Mouse (Mus musculus) lung, embryonic 15.5 days (tissue): ENCODE data around the gene 2610021A01Rik. TPM values are rescaled to one million over a fixed set of nuclear protein-coding genes. Genes with fewer than 3 reads are reported as not detected.
"Not testable (repeated sequence)": the region's sequence is repeated elsewhere in the genome, so short reads cannot be mapped to it uniquely, and the experiment has no call there.

Experiments
- ATAC-seq: fragments of 200-750 bp; cut with Nextera tagmentation; 2 replicates; pipeline ENCODE4 v1.8.0; 2017; ENCODE audit warnings: moderate number of reproducible peaks, borderline replicate concordance; ENCODE audit not compliant: low FRiP score, low TSS enrichment; ENCODE audit errors: extremely low read depth
- H3K27ac ChIP-seq: fragments of 300-500 bp; sonication (generic); 2 replicates; pipeline ENCODE4 v1.5.1; 2015; ENCODE audit warnings: moderate library complexity, mild to moderate bottlenecking, inconsistent platforms
- H3K27me3 ChIP-seq: fragments of 300-500 bp; sonication (generic); 2 replicates; pipeline ENCODE4 v1.6.1; 2015; ENCODE audit warnings: inconsistent platforms
- H3K36me3 ChIP-seq: fragments of 300-500 bp; sonication (generic); 2 replicates; pipeline ENCODE4 v1.6.1; 2015; ENCODE audit warnings: inconsistent platforms
- H3K4me1 ChIP-seq: fragments of 300-500 bp; sonication (generic); 2 replicates; pipeline ENCODE4 v1.6.1; 2015; ENCODE audit warnings: inconsistent platforms
- H3K4me2 ChIP-seq: fragments of 300-500 bp; sonication (generic); 2 replicates; pipeline ENCODE4 v1.6.1; 2015; ENCODE audit warnings: inconsistent platforms, mild to moderate bottlenecking, moderate library complexity
- H3K4me3 ChIP-seq: fragments of 300-500 bp; sonication (generic); 2 replicates; pipeline ENCODE4 v1.5.1; 2015; ENCODE audit warnings: mild to moderate bottlenecking, inconsistent platforms
- H3K9ac ChIP-seq: fragments of 300-500 bp; sonication (generic); 2 replicates; pipeline ENCODE4 v1.6.1; 2015; ENCODE audit warnings: inconsistent platforms
- H3K9me3 ChIP-seq: fragments of 300-500 bp; sonication (generic); 2 replicates; pipeline ENCODE4 v1.6.1; 2016; ENCODE audit warnings: inconsistent platforms
- WGBS: fragments of 180-500 bp; shearing (Covaris S2); methylation state at CpG from one replicate; pipeline ENCODE4 v1.1.7; 2015; 5-methylcytosine and 5-hydroxymethylcytosine counted together
- polyA plus RNA-seq: library from polyadenylated mRNA; unstranded; fragments of >200 nt; fragmentation: Nextera tagmentation; extraction: Ambion mirVana; gene quantifications from 2 replicates; pipeline ENCODE4 v1.2.1, GENCODE M21; 2015

The 2610021A01Rik gene
- polyA plus RNA-seq, result 10.7 and 12.0 TPM in 2 replicates

- H3K36me3 ChIP-seq, result no peaks in the 10 kb centered on the region
- WGBS, result under 1% methylated on average over 41 of the region's 41 CpGs
- peak; percentile 97 for ATAC-seq
- H3K4me2 ChIP-seq, result peak within 1 kb of the TSS; percentile 71
- H3K4me1 ChIP-seq, result peaks cover 5% of the 10 kb centered on the region; the same call in 1 of the 2 replicates
- H3K9me3 ChIP-seq, result no peaks in the 10 kb centered on the region
- peak within 1 kb of the TSS; percentile 44 for H3K27ac ChIP-seq
- H3K9ac ChIP-seq, result peak within 1 kb of the TSS; percentile 54
- H3K4me3 ChIP-seq, result peak within 1 kb of the TSS; percentile 72
- H3K27me3 ChIP-seq, result no peaks in the 10 kb centered on the region
These were observed at the start of gene 2610021A01Rik for GRCm38 (mm10) chr7:41599034-41599813. 2610021A01Rik (plus strand) TSS chr7:41599230.

- Histone ChIP-seq H3K4me1 (no peaks in the 10 kb centered on the region), H3K9ac (no peak overlapping the region), H3K4me2 (no peak overlapping the region), H3K4me3 (no peak overlapping the region), H3K27ac (no peak overlapping the region), H3K27me3 (no peaks in the 10 kb centered on the region), H3K36me3 (no peaks in the 10 kb centered on the region), H3K9me3 (no peaks in the 10 kb centered on the region)
- no peak for ATAC-seq
- WGBS, result 54% methylated on average over 8 of the region's 8 CpGs
These were observed 38.3 kb upstream of the 2610021A01Rik start for GRCm38 (mm10) chr7:41560681-41561080.

DNA sequence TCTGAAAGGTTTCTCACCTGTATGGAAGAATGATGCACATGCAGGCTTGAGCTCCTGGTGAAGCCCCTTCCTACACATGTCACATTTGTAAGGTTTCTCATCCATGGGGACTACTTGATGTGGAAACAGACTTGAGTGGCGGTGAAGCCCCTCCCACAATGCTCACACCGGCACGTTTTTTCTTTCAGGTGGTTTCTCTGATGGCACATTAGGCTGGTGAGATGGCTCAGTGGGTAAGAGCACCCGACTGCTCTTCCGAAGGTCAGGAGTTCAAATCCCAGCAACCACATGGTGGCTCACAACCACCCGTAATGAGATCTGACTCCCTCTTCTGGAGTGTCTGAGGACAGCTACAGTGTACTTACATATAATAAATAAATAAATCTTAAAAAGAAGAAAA lies 25.5 kb upstream of the 2610021A01Rik start, which contains the start of gene Gm6871:
Gene Gm6871, minus strand, starts transcription at position 101 of the 400 bp plus-strand sequence.
- H3K4me2 ChIP-seq, H3K9me3 ChIP-seq, ATAC-seq, H3K27me3 ChIP-seq, H3K4me3 ChIP-seq, H3K27ac ChIP-seq, H3K9ac ChIP-seq, H3K36me3 ChIP-seq, H3K4me1 ChIP-seq: not testable (repeated sequence)
- 80% methylated on average over 6 of the region's 6 CpGs for WGBS

DNA sequence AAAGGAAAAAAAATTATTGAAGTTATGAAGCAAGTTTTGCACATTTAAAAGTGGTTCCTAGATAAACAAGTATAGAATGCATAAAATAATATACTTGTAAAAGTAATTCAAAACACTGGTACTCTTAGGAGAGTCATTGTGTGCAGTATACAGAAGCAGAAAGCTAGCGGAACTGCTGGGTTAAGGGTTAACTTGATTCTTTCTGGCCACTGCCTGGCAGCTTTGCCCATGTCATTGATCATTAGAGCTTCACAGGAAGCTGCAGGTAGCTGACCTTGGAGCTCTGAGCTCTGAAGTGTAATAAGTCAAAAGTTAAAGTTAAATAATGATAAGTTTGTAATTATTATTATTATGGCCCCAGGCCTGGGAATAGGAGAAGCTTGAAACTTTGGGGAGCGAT lies 21.1 kb upstream of the 2610021A01Rik start:
- H3K27me3 ChIP-seq, result no peaks in the 10 kb centered on the region
- no peaks in the 10 kb centered on the region for H3K36me3 ChIP-seq
- H3K27ac ChIP-seq, result no peak overlapping the region
- H3K4me3 ChIP-seq, result no peak overlapping the region
- no peak overlapping the region for H3K9ac ChIP-seq
- no peaks in the 10 kb centered on the region for H3K4me1 ChIP-seq
- H3K9me3 ChIP-seq, result no peaks in the 10 kb centered on the region
- 93% methylated on average over 2 of the region's 2 CpGs for WGBS
- H3K4me2 ChIP-seq, result no peak overlapping the region
- ATAC-seq, result no peak

- Histone ChIP-seq H3K9ac (no peak overlapping the region), H3K4me3 (no peak overlapping the region), H3K27ac (no peak overlapping the region), H3K27me3 (no peaks in the 10 kb centered on the region), H3K4me2 (no peak overlapping the region), H3K4me1 (no peaks in the 10 kb centered on the region), H3K9me3 (no peaks in the 10 kb centered on the region), H3K36me3 (no peaks in the 10 kb centered on the region)
- no peak for ATAC-seq
These were observed 17.0 kb upstream of the 2610021A01Rik start for GRCm38 (mm10) chr7:41582028-41582427.

DNA sequence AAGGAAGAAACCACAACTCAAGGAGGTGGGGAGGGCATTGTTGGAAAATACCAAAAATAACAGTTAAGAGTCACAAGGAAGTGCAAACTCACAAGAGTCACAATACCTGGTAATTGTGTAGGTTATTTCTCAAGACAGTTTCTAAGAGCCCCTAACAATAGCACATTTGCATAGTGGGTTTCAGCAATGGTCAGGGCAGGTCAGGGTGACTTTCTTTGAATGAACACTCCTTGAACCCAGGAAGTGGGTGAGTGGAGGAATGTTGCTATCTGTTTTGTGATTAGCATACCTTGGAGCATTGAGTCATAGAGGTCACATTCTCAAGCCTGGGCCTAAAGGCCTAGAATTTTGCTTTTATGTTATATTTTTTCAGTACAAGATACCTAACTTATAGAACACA lies 11.2 kb upstream of the 2610021A01Rik start:
- H3K4me1 ChIP-seq, result not testable (repeated sequence)

GRCm38 (mm10) chr7:41598615-41599014 lies 415 bp upstream of the 2610021A01Rik start:
- H3K4me1 ChIP-seq, result peaks cover 5% of the 10 kb centered on the region; the same call in 1 of the 2 replicates
- H3K27me3 ChIP-seq, result no peaks in the 10 kb centered on the region
- peak overlapping the region; percentile 44 for H3K27ac ChIP-seq
- no peaks in the 10 kb centered on the region for H3K9me3 ChIP-seq
- WGBS, result 49% methylated on average over 5 of the region's 5 CpGs
- H3K36me3 ChIP-seq, result no peaks in the 10 kb centered on the region
- peak overlapping the region; percentile 72 for H3K4me3 ChIP-seq
- ATAC-seq, result no peak
- H3K4me2 ChIP-seq, result peak overlapping the region; percentile 71
- peak overlapping the region; percentile 54; the same call in 1 of the 2 replicates for H3K9ac ChIP-seq

More for the DNA sequence above, 11.2 kb upstream of the 2610021A01Rik start:
- H3K36me3 ChIP-seq, H3K4me2 ChIP-seq, H3K27ac ChIP-seq, H3K9ac ChIP-seq, ATAC-seq, H3K4me3 ChIP-seq, H3K9me3 ChIP-seq, H3K27me3 ChIP-seq: not testable (repeated sequence)

GRCm38 (mm10) chr7:41599932-41600548 lies 1.0 kb downstream of the 2610021A01Rik start:
- Histone ChIP-seq H3K9ac (peak overlapping the region; percentile 54), H3K27ac (no peak overlapping the region), H3K27me3 (no peaks in the 10 kb centered on the region), H3K4me1 (peaks cover 5% of the 10 kb centered on the region; the same call in 1 of the 2 replicates), H3K4me2 (peak overlapping the region; percentile 71), H3K4me3 (peak overlapping the region; percentile 72), H3K9me3 (no peaks in the 10 kb centered on the region), H3K36me3 (no peaks in the 10 kb centered on the region)
- no peak; the same call in 1 of the 2 replicates for ATAC-seq
- WGBS, result 14% methylated on average over 3 of the region's 3 CpGs

- no peaks in the 10 kb centered on the region for H3K27me3 ChIP-seq
- no peaks in the 10 kb centered on the region for H3K4me1 ChIP-seq
- 81% methylated on average over 3 of the region's 3 CpGs for WGBS
- no peak overlapping the region for H3K4me2 ChIP-seq
- no peak for ATAC-seq
- H3K9me3 ChIP-seq, result no peaks in the 10 kb centered on the region
- H3K27ac ChIP-seq, result no peak overlapping the region
- H3K4me3 ChIP-seq, result no peak overlapping the region
- H3K36me3 ChIP-seq, result peaks cover 36% of the 10 kb centered on the region
- H3K9ac ChIP-seq, result no peak overlapping the region
These were observed 12.6 kb downstream of the 2610021A01Rik start for GRCm38 (mm10) chr7:41611654-41612053.

DNA sequence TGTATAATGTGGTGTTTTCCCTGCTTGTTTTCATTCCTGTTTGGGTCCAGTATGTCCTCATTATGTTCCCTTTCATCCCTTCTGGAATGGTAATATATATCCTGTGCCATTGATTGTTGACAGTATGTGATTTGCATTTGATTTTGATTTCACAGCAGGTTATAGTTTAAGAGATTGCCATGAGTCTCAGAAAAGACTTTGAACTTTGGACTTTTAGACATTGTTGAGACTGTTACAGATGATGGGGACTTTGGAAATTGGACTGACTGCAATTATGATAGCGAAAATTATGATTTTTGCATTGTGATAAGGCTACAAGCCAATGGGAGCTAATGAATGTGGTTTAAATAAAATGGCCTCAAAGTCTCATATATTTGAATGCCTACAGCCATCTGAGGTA lies 17.2 kb downstream of the 2610021A01Rik start:
- 90% methylated on average over 1 of the region's 1 CpGs for WGBS
- not testable (repeated sequence) for H3K27ac ChIP-seq

DNA sequence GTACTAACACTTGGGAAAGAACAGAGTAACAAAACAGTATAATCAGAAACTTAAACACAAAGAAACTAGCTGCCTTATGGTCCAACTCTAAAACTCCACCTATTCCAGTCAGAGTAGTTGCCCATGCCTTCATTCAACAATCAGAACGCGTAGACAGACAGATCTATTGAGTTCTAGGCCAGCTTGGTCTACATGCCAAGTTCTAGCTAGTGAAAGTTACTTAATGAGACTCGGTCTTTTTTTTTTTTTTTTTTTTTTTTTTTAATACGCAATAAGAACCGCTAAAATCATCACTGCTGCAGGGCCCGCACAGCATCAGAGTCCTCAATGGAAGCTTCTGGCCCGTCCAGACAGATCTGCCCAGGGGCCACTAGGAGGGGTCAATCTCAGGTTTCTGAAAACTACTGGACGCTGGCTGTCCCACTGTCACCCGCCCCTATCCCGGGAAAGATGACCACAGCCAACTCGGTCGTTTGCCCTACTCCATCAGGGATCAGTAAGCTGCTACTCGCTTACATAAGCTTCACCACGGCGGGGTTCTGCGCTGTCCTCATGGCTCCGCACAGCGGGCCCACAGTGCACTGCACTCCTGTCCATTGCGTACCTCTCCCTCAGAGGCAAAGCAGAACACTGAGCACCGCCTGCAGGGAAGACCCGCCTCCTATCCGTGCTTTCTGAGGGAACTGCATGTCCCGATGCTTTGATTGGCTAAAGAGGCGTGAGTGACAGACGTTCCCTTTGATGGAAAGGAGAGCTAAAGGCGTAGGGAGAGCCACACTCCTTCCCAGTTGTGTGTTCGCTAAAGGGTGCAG lies 33.6 kb downstream of the 2610021A01Rik start, which contains the start of gene Zfp788:
Gene Zfp788, plus strand, starts transcription at position 795 of the 812 bp plus-strand sequence.
- peaks cover 25% of the 10 kb centered on the region for H3K36me3 ChIP-seq
- ATAC-seq, result peak; percentile 98
- peak within 1 kb of the TSS; percentile 91 for H3K4me2 ChIP-seq
- peak within 1 kb of the TSS; percentile 56 for H3K9ac ChIP-seq
- H3K4me3 ChIP-seq, result peak within 1 kb of the TSS; percentile 66
- H3K4me1 ChIP-seq, result peaks cover 4% of the 10 kb centered on the region
- no peaks in the 10 kb centered on the region for H3K27me3 ChIP-seq
- H3K27ac ChIP-seq, result peak within 1 kb of the TSS; percentile 98
- 2% methylated on average over 27 of the region's 27 CpGs for WGBS
- no peaks in the 10 kb centered on the region for H3K9me3 ChIP-seq

More for the DNA sequence above, 17.2 kb downstream of the 2610021A01Rik start:
- H3K4me3 ChIP-seq, H3K27me3 ChIP-seq, H3K4me2 ChIP-seq, H3K9ac ChIP-seq, H3K9me3 ChIP-seq, ATAC-seq, H3K4me1 ChIP-seq: not testable (repeated sequence)
- H3K36me3 ChIP-seq, result peaks cover 40% of the 10 kb centered on the region
